Mouse (Mus musculus) olfactory bulb, adult 2 months (tissue): ENCODE measurements around the gene Fbxl13.

ENCODE experiments used
- CTCF ChIP-seq: fragments of 200-500 bp; IDR thresholded peaks from 2 replicates; pipeline ENCODE4 v1.5.1; 2012; ENCODE audit warnings: low read depth, mild to moderate bottlenecking, low read length, moderate library complexity; ENCODE audit not compliant: insufficient read depth
- POLR2A ChIP-seq: fragments of 200-500 bp; IDR thresholded peaks from 2 replicates; pipeline ENCODE4 v1.6.1; 2012; ENCODE audit warnings: mild to moderate bottlenecking, low read depth, low read length, moderate library complexity; ENCODE audit not compliant: insufficient read depth

DNA sequence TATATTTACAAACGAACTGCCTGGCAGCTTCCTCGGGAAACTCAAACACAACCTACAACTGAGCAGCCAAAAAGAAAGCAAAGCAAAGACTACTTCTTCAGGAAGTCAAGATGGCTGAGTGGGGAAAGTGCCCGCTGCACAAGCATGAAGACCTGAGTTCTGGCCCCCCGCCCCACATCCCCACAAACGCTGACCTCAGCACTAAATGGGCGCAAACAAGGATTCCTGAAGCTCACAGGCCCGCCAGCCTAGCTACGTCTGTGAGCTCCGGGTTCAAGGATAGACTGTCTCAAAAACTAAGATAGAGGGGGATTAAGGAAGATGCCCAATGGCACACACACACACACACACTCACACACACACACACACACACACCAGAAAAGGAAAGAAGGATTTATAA lies 32.9 kb upstream of the Fbxl13 start:
- TF ChIP-seq POLR2A (no peak), CTCF (no peak)
